Mouse (Mus musculus): ENCODE results near the gene Cadm4. TPM values are rescaled to one million over a fixed set of nuclear protein-coding genes. Genes with fewer than 3 reads are reported as not detected.

The Cadm4 gene
- not detected for polyA plus RNA-seq (2014; fragmentation: Illumina TruSeq; extraction: RNeasy Lipid Tissue Mini Kit (QIAGEN cat#74804); ENCODE audit: low replicate concordance)

GRCm38 (mm10) chr7:24481474-24482207 is at the start of gene Cadm4:
Gene Cadm4 (plus strand): TSS chr7:24482023.

GRCm38 (mm10) chr7:24451855-24452311 is 29.9 kb upstream of the Cadm4 start, which contains the start of gene Irgc1:
Gene Irgc1 (minus strand): TSS chr7:24452297.

GRCm38 (mm10) chr7:24462388-24463319 is 19.2 kb upstream of the Cadm4 start, which contains the start of gene Plaur:
Gene Plaur (plus strand): TSS chr7:24462484.

GRCm38 (mm10) chr7:24506838-24507725 is 25.3 kb downstream of the Cadm4 start, which contains the start of gene Zfp428:
Gene Zfp428 (plus strand): TSS chr7:24507006.

GRCm38 (mm10) chr7:24512355-24512754 is 30.5 kb downstream of the Cadm4 start, which contains the start of gene AC161166.1:
Gene AC161166.1 (minus strand): TSS chr7:24512455.

GRCm38 (mm10) chr7:24530062-24530931 is 48.5 kb downstream of the Cadm4 start, which contains the start of gene Irgq:
Gene Irgq (plus strand): TSS chr7:24530689.

GRCm38 (mm10) chr7:24546068-24546614 is 64.3 kb downstream of the Cadm4 start, which contains the start of the genes Pinlyp and Xrcc1:
Gene Pinlyp (minus strand): TSS chr7:24546118.
Gene Xrcc1 (plus strand): TSS chr7:24546289.

Other genes with a start within 250 kb of the Cadm4 start
- 1.0 TPM for gene Zfp109, start 244.5 kb upstream of the Cadm4 start, polyA plus RNA-seq (2014; fragmentation: Illumina TruSeq; extraction: RNeasy Lipid Tissue Mini Kit (QIAGEN cat#74804); ENCODE audit: low replicate concordance)
- 2.0 TPM for gene Zfp108, start 227.2 kb upstream of the Cadm4 start, polyA plus RNA-seq (2014; fragmentation: Illumina TruSeq; extraction: RNeasy Lipid Tissue Mini Kit (QIAGEN cat#74804); ENCODE audit: low replicate concordance)
- 2.7 TPM for gene Zfp93, start 211.6 kb upstream of the Cadm4 start, polyA plus RNA-seq (2014; fragmentation: Illumina TruSeq; extraction: RNeasy Lipid Tissue Mini Kit (QIAGEN cat#74804); ENCODE audit: low replicate concordance)
- gene Zfp61, start 180.8 kb upstream of the Cadm4 start, polyA plus RNA-seq (2014; fragmentation: Illumina TruSeq; extraction: RNeasy Lipid Tissue Mini Kit (QIAGEN cat#74804); ENCODE audit: low replicate concordance): 2.2 TPM
- 0.85 TPM for gene Zfp94, start 165.4 kb upstream of the Cadm4 start, polyA plus RNA-seq (2014; fragmentation: Illumina TruSeq; extraction: RNeasy Lipid Tissue Mini Kit (QIAGEN cat#74804); ENCODE audit: low replicate concordance)
- gene Tescl, start 148.1 kb upstream of the Cadm4 start, polyA plus RNA-seq (2014; fragmentation: Illumina TruSeq; extraction: RNeasy Lipid Tissue Mini Kit (QIAGEN cat#74804); ENCODE audit: low replicate concordance): not detected
- gene Lypd5, start 132.8 kb upstream of the Cadm4 start, polyA plus RNA-seq (2014; fragmentation: Illumina TruSeq; extraction: RNeasy Lipid Tissue Mini Kit (QIAGEN cat#74804); ENCODE audit: low replicate concordance): not detected
- 0.11 TPM for gene Kcnn4, start 111.8 kb upstream of the Cadm4 start, polyA plus RNA-seq (2014; fragmentation: Illumina TruSeq; extraction: RNeasy Lipid Tissue Mini Kit (QIAGEN cat#74804); ENCODE audit: low replicate concordance)
- gene Smg9, start 82.4 kb upstream of the Cadm4 start, polyA plus RNA-seq (2014; fragmentation: Illumina TruSeq; extraction: RNeasy Lipid Tissue Mini Kit (QIAGEN cat#74804); ENCODE audit: low replicate concordance): 0.33 TPM
- gene Irgc1, start 29.7 kb upstream of the Cadm4 start, polyA plus RNA-seq (2014; fragmentation: Illumina TruSeq; extraction: RNeasy Lipid Tissue Mini Kit (QIAGEN cat#74804); ENCODE audit: low replicate concordance): not detected
- gene Plaur, start 19.5 kb upstream of the Cadm4 start, polyA plus RNA-seq (2014; fragmentation: Illumina TruSeq; extraction: RNeasy Lipid Tissue Mini Kit (QIAGEN cat#74804); ENCODE audit: low replicate concordance): 0.30 TPM
- not detected for gene Zfp428, start 25.0 kb downstream of the Cadm4 start, polyA plus RNA-seq (2014; fragmentation: Illumina TruSeq; extraction: RNeasy Lipid Tissue Mini Kit (QIAGEN cat#74804); ENCODE audit: low replicate concordance)
- gene AC161166.1, start 30.4 kb downstream of the Cadm4 start, polyA plus RNA-seq (2014; fragmentation: Illumina TruSeq; extraction: RNeasy Lipid Tissue Mini Kit (QIAGEN cat#74804); ENCODE audit: low replicate concordance): not detected
- gene Irgq, start 48.7 kb downstream of the Cadm4 start, polyA plus RNA-seq (2014; fragmentation: Illumina TruSeq; extraction: RNeasy Lipid Tissue Mini Kit (QIAGEN cat#74804); ENCODE audit: low replicate concordance): 4.3 TPM
- gene Pinlyp, start 64.1 kb downstream of the Cadm4 start, polyA plus RNA-seq (2014; fragmentation: Illumina TruSeq; extraction: RNeasy Lipid Tissue Mini Kit (QIAGEN cat#74804); ENCODE audit: low replicate concordance): not detected
- 1.2 TPM for gene Xrcc1, start 64.3 kb downstream of the Cadm4 start, polyA plus RNA-seq (2014; fragmentation: Illumina TruSeq; extraction: RNeasy Lipid Tissue Mini Kit (QIAGEN cat#74804); ENCODE audit: low replicate concordance)
- gene Ethe1, start 105.5 kb downstream of the Cadm4 start, polyA plus RNA-seq (2014; fragmentation: Illumina TruSeq; extraction: RNeasy Lipid Tissue Mini Kit (QIAGEN cat#74804); ENCODE audit: low replicate concordance): 0.48 TPM
- gene Zfp575, start 105.6 kb downstream of the Cadm4 start, polyA plus RNA-seq (2014; fragmentation: Illumina TruSeq; extraction: RNeasy Lipid Tissue Mini Kit (QIAGEN cat#74804); ENCODE audit: low replicate concordance): not detected
- not detected for gene Phldb3, start 128.7 kb downstream of the Cadm4 start, polyA plus RNA-seq (2014; fragmentation: Illumina TruSeq; extraction: RNeasy Lipid Tissue Mini Kit (QIAGEN cat#74804); ENCODE audit: low replicate concordance)
- not detected for gene Lypd3, start 154.5 kb downstream of the Cadm4 start, polyA plus RNA-seq (2014; fragmentation: Illumina TruSeq; extraction: RNeasy Lipid Tissue Mini Kit (QIAGEN cat#74804); ENCODE audit: low replicate concordance)
- not detected for gene Tex101, start 194.7 kb downstream of the Cadm4 start, polyA plus RNA-seq (2014; fragmentation: Illumina TruSeq; extraction: RNeasy Lipid Tissue Mini Kit (QIAGEN cat#74804); ENCODE audit: low replicate concordance)
- gene BC049730, start 227.2 kb downstream of the Cadm4 start, polyA plus RNA-seq (2014; fragmentation: Illumina TruSeq; extraction: RNeasy Lipid Tissue Mini Kit (QIAGEN cat#74804); ENCODE audit: low replicate concordance): not detected
- not detected for gene Gm4763, start 244.9 kb downstream of the Cadm4 start, polyA plus RNA-seq (2014; fragmentation: Illumina TruSeq; extraction: RNeasy Lipid Tissue Mini Kit (QIAGEN cat#74804); ENCODE audit: low replicate concordance)